Mouse (Mus musculus): ENCODE measurements around the gene Grin1. TPM values are rescaled to one million over a fixed set of nuclear protein-coding genes. Genes with fewer than 3 reads are reported as not detected.

The Grin1 gene
- polyA plus RNA-seq, 1 experiment, result 0.02 TPM

GRCm38 (mm10) chr2:25241438-25241775, 77.6 kb downstream of the Grin1 start:
- Histone ChIP-seq H3K27me3 (ENCODE audit: control insufficient read depth, insufficient read depth, insufficient read length) (peaks cover 24% of the 10 kb centered on the region), H3K4me3 (ENCODE audit: insufficient read depth, poor library complexity, severe bottlenecking) (no peak overlapping the region), H3K79me2 (ENCODE audit: control insufficient read depth, insufficient read depth) (no peaks in the 10 kb centered on the region), H3ac (ENCODE audit: control insufficient read depth, insufficient read length, low read depth) (no peak overlapping the region), H3K36me3 (ENCODE audit: control insufficient read depth, insufficient read depth) (peaks cover 5% of the 10 kb centered on the region), H3K79me3 (ENCODE audit: low read depth) (no peaks in the 10 kb centered on the region)
- TF ChIP-seq USF1 (IDR thresholded peaks at IDR 0.05; ENCODE audit: low read depth) (no peak), CEBPB (IDR thresholded peaks at IDR 0.05; ENCODE audit: low read depth) (no peak), MAX (IDR thresholded peaks at IDR 0.05) (no peak), MYOD1 (IDR thresholded peaks at IDR 0.05; ENCODE audit: control insufficient read depth, insufficient read length, low read depth) (no peak), CTCF (IDR thresholded peaks at IDR 0.05; ENCODE audit: control insufficient read depth, insufficient read depth, insufficient read length) (no peak), FOSL1 (IDR thresholded peaks at IDR 0.05; ENCODE audit: insufficient read depth, low read length, poor library complexity, severe bottlenecking) (no peak)

Other genes with a start within 250 kb of the Grin1 start
- gene Entpd8, start 238.9 kb downstream of the Grin1 start, polyA plus RNA-seq (2012; fragmentation: generic; extraction: Trizol), result not detected
- not detected for gene Noxa1, start 224.0 kb downstream of the Grin1 start, polyA plus RNA-seq (2012; fragmentation: generic; extraction: Trizol)
- gene Nrarp, start 138.4 kb downstream of the Grin1 start, polyA plus RNA-seq (2012; fragmentation: generic; extraction: Trizol), result 0.56 TPM
- 15.5 TPM for gene Tor4a, start 122.3 kb downstream of the Grin1 start, polyA plus RNA-seq (2012; fragmentation: generic; extraction: Trizol)
- 47.4 TPM for gene Nelfb, start 107.7 kb downstream of the Grin1 start, polyA plus RNA-seq (2012; fragmentation: generic; extraction: Trizol)
- not detected for gene Stpg3, start 104.5 kb downstream of the Grin1 start, polyA plus RNA-seq (2012; fragmentation: generic; extraction: Trizol)
- gene Fam166a, start 100.4 kb downstream of the Grin1 start, polyA plus RNA-seq (2012; fragmentation: generic; extraction: Trizol), result not detected
- gene Tubb4b, start 94.5 kb downstream of the Grin1 start, polyA plus RNA-seq (2012; fragmentation: generic; extraction: Trizol), result 800 TPM
- not detected for gene Slc34a3, start 84.8 kb downstream of the Grin1 start, polyA plus RNA-seq (2012; fragmentation: generic; extraction: Trizol)
- not detected for gene Rnf224, start 82.4 kb downstream of the Grin1 start, polyA plus RNA-seq (2012; fragmentation: generic; extraction: Trizol)
- gene Rnf208, start 76.9 kb downstream of the Grin1 start, polyA plus RNA-seq (2012; fragmentation: generic; extraction: Trizol), result 0.22 TPM
- 0.25 TPM for gene Cysrt1, start 76.7 kb downstream of the Grin1 start, polyA plus RNA-seq (2012; fragmentation: generic; extraction: Trizol)
- gene AL732309.1, start 72.3 kb downstream of the Grin1 start, polyA plus RNA-seq (2012; fragmentation: generic; extraction: Trizol), result 3.9 TPM
- 28.5 TPM for gene Tmem203, start 63.7 kb downstream of the Grin1 start, polyA plus RNA-seq (2012; fragmentation: generic; extraction: Trizol)
- 7.4 TPM for gene Tprn, start 56.6 kb downstream of the Grin1 start, polyA plus RNA-seq (2012; fragmentation: generic; extraction: Trizol)
- 143 TPM for gene Ssna1, start 46.7 kb downstream of the Grin1 start, polyA plus RNA-seq (2012; fragmentation: generic; extraction: Trizol)
- gene Anapc2, start 46.7 kb downstream of the Grin1 start, polyA plus RNA-seq (2012; fragmentation: generic; extraction: Trizol), result 89.4 TPM
- not detected for gene Tmem210, start 31.0 kb downstream of the Grin1 start, polyA plus RNA-seq (2012; fragmentation: generic; extraction: Trizol)
- gene Lrrc26, start 29.3 kb downstream of the Grin1 start, polyA plus RNA-seq (2012; fragmentation: generic; extraction: Trizol), result not detected
- gene Man1b1, start 13.2 kb upstream of the Grin1 start, polyA plus RNA-seq (2012; fragmentation: generic; extraction: Trizol), result 38.0 TPM
- gene Dpp7, start 37.2 kb upstream of the Grin1 start, polyA plus RNA-seq (2012; fragmentation: generic; extraction: Trizol), result 22.4 TPM
- 96.6 TPM for gene Uap1l1, start 46.5 kb upstream of the Grin1 start, polyA plus RNA-seq (2012; fragmentation: generic; extraction: Trizol)
- gene Sapcd2, start 53.1 kb upstream of the Grin1 start, polyA plus RNA-seq (2012; fragmentation: generic; extraction: Trizol), result 25.8 TPM
- gene Entpd2, start 76.7 kb upstream of the Grin1 start, polyA plus RNA-seq (2012; fragmentation: generic; extraction: Trizol), result not detected
- 79.9 TPM for gene Npdc1, start 80.2 kb upstream of the Grin1 start, polyA plus RNA-seq (2012; fragmentation: generic; extraction: Trizol)
- 0.08 TPM for gene Fut7, start 104.1 kb upstream of the Grin1 start, polyA plus RNA-seq (2012; fragmentation: generic; extraction: Trizol)
- gene Abca2, start 109.5 kb upstream of the Grin1 start, polyA plus RNA-seq (2012; fragmentation: generic; extraction: Trizol), result 4.2 TPM
- 0.15 TPM for gene Clic3, start 137.7 kb upstream of the Grin1 start, polyA plus RNA-seq (2012; fragmentation: generic; extraction: Trizol)
- gene Paxx, start 141.9 kb upstream of the Grin1 start, polyA plus RNA-seq (2012; fragmentation: generic; extraction: Trizol), result 12.3 TPM
- not detected for gene Ptgds, start 150.9 kb upstream of the Grin1 start, polyA plus RNA-seq (2012; fragmentation: generic; extraction: Trizol)
- gene Lcn12, start 174.7 kb upstream of the Grin1 start, polyA plus RNA-seq (2012; fragmentation: generic; extraction: Trizol), result not detected
- 35.8 TPM for gene Fbxw5, start 181.6 kb upstream of the Grin1 start, polyA plus RNA-seq (2012; fragmentation: generic; extraction: Trizol)
- gene C8g, start 182.5 kb upstream of the Grin1 start, polyA plus RNA-seq (2012; fragmentation: generic; extraction: Trizol), result 0.32 TPM
- gene Traf2, start 227.8 kb upstream of the Grin1 start, polyA plus RNA-seq (2012; fragmentation: generic; extraction: Trizol), result 28.8 TPM
- 340 TPM for gene Edf1, start 238.7 kb upstream of the Grin1 start, polyA plus RNA-seq (2012; fragmentation: generic; extraction: Trizol)

Data from C2C12 (cell line).